Mouse (Mus musculus): ENCODE measurements around the gene Sp2. TPM values are rescaled to one million over a fixed set of nuclear protein-coding genes. Genes with fewer than 3 reads are reported as not detected.

Sp2 gene
- polyA plus RNA-seq, 1 experiment from 2014 or later = 17.9 TPM

DNA sequence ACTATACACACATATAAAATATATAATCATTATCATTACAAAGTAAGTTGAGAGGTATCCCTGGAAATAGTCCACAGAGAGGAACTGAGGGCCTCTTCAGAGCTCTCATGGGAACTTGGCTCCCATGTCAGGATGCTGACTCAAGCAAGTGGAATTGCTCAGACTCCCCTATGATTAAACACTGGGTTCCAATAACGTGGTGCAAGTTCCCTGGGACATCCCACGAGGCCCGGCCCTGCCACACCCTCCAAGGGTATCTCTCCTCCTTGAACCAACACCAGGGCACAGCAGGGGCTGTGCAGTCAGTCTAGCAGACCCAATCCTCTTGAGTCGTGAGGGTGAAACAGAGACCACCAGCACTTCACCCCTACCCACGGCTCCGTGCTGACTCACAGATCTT, 63.8 kb downstream of the Sp2 start:
- Histone ChIP-seq H3K4me1 (peaks cover 15% of the 10 kb centered on the region), H3K9ac (no peak overlapping the region)
- 47% methylated on average over 6 of the region's 6 CpGs for WGBS

DNA sequence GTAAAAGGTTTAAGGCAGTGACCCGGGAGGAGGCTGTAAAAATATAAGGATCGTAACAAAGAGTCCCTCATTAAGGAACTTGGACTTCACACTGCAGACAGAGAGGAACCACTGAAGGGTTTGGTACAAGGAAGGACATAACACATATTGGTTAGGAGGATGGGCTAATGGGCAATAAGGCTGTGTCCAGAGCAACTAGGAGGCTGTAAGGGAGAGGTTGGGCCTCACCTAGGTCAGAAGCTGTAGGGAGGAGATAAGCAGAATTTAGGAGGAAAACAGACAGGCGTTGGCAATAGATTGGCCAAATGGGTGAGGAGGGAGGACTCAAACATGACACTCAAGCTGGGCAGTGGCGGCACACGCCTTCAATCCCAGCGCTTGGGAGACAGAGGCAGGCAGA, 65.3 kb downstream of the Sp2 start:
- Histone ChIP-seq H3K27ac (replicated peaks) (no peak overlapping the region), H3K27me3 (no peaks in the 10 kb centered on the region), H3K36me3 (0 out of 2 replicates have a peak, but pooled peaks cover 9% of the 10 kb centered on the region), H3K4me2 (replicated peaks) (no peak overlapping the region), H3K4me3 (replicated peaks) (no peak overlapping the region), H3K9me3 (replicated peaks) (no peaks in the 10 kb centered on the region), H3K4me1 (peaks cover 15% of the 10 kb centered on the region), H3K9ac (no peak overlapping the region)
- ATAC-seq (ENCODE audit: insufficient number of reproducible peaks, low FRiP score, low TSS enrichment, low read depth) = no peak
- 94% methylated on average over 6 of the region's 6 CpGs for whole genome bisulfite sequencing

More for the DNA sequence above, 63.8 kb downstream of the Sp2 start:
- Histone ChIP-seq H3K36me3 (no peaks in the 10 kb centered on the region), H3K4me2 (replicated peaks) (no peak overlapping the region), H3K4me3 (replicated peaks) (no peak overlapping the region), H3K9me3 (replicated peaks) (no peaks in the 10 kb centered on the region), H3K27me3 (no peaks in the 10 kb centered on the region), H3K27ac (replicated peaks) (no peak overlapping the region)
- ATAC-seq (ENCODE audit: insufficient number of reproducible peaks, low FRiP score, low TSS enrichment, low read depth) = no peak

DNA sequence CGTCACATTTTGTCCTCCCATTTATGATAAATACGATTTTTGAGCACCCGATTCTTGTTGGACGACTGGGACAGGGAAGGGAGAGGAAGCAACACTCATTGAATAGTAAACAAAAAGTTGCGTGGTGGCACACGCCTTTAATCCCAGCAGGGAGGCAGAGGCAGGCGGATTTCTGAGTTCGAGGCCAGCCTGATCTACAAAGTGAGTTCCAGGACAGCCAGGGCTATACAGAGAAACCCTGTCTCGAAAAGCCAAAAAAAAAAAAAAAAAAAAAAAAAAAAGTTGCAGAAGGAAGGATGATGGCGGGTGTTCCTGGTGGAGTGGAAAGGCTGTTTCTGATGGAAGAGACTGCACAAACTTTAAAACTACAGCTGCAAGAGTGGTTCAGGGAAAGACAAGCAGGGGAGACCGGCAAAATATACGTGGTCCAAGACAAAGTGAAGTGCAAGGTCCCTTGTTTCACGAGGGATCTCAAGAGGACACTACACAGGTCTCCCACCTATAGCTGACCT, 65.8 kb downstream of the Sp2 start:
- H3K27me3 ChIP-seq = no peaks in the 10 kb centered on the region
- H3K36me3 ChIP-seq = peaks cover 14% of the 10 kb centered on the region; the same call in 1 of the 2 replicates
- no peaks in the 10 kb centered on the region for H3K9me3 ChIP-seq (replicated peaks)
- peak overlapping the region; percentile 84 for H3K4me3 ChIP-seq (replicated peaks)
- peak overlapping the region; percentile 49; the same call in 1 of the 2 replicates for H3K27ac ChIP-seq (replicated peaks)
- ATAC-seq (ENCODE audit: insufficient number of reproducible peaks, low FRiP score, low TSS enrichment, low read depth) = no peak
- WGBS = 29% methylated on average over 13 of the region's 13 CpGs
- no peak overlapping the region for H3K9ac ChIP-seq
- peaks cover 15% of the 10 kb centered on the region for H3K4me1 ChIP-seq
- H3K4me2 ChIP-seq (replicated peaks) = peak overlapping the region; percentile 91

DNA sequence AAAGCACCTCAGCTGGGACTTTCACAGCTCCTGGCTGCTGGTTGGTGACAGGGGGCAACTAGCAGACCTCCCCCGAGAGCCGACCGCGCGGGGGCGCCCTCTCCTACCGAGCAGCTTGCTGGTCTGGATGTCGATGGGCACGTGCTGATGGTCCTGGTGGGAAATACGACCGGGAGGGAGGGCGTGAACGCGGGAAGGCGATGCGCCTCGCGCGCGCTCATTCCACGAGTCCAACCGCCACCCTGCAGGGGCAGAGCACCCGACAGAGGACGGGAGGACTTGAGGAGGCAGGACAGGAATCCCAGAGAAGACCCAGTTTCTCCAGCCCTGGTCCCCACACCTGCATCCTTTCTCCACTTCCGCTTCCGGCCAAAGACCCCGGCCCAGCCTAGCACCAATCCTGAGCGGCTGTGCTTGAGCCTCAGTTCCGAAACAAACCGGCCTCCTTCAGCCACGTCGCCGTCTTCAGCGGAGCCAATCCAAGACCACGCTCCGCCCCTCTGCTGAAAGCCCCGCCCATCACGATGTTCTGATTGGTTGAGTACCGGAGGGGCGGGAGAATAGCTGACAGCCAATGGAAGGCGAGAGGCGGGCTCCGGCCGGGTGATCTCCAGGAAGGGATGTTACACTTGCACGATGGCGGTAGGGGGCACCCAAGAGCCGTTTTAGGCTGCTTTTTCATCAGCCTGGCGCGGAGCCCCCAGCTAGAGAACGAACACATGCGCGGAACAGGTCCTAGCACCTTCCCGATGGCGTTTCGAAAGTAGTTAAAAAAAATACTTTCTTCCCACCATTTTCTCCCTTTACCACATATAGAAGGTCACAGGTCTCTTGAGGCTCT, 66.5 kb downstream of the Sp2 start, which contains the start of gene Cdk5rap3:
TSS of gene Cdk5rap3 (minus strand) at position 453 of the 841 bp plus-strand sequence.
- Histone ChIP-seq H3K9me3 (replicated peaks) (no peaks in the 10 kb centered on the region), H3K9ac (peak within 1 kb of the TSS; percentile 66), H3K4me1 (peaks cover 15% of the 10 kb centered on the region), H3K36me3 (peaks cover 21% of the 10 kb centered on the region), H3K27ac (replicated peaks) (peak within 1 kb of the TSS; percentile 88), H3K4me2 (replicated peaks) (peak within 1 kb of the TSS; percentile 91), H3K4me3 (replicated peaks) (peak within 1 kb of the TSS; percentile 84), H3K27me3 (no peaks in the 10 kb centered on the region)
- WGBS = under 1% methylated on average over 55 of the region's 55 CpGs
- peak; percentile 97 for ATAC-seq (ENCODE audit: insufficient number of reproducible peaks, low FRiP score, low TSS enrichment, low read depth)

DNA sequence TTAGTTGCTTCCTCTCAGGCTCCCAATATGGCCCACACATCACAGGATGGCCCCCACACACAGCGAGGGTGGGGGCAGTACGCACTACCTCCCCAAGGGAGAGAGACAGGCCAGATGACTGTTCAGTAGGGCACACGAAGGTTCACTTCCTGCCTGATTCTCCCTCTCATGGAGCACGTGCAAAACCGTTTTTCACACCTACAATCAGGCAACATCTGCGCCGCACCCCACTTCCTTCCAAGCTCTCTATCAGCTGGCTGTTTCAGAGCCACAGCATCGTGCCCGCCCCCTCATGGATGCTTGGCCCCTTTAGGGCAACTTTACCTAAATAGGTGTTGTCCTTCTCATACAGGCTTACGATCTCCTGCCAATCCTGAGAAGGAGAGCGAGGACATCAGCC, 70.1 kb downstream of the Sp2 start:
- H3K4me1 ChIP-seq = peaks cover 15% of the 10 kb centered on the region
- WGBS = 78% methylated on average over 11 of the region's 11 CpGs

DNA sequence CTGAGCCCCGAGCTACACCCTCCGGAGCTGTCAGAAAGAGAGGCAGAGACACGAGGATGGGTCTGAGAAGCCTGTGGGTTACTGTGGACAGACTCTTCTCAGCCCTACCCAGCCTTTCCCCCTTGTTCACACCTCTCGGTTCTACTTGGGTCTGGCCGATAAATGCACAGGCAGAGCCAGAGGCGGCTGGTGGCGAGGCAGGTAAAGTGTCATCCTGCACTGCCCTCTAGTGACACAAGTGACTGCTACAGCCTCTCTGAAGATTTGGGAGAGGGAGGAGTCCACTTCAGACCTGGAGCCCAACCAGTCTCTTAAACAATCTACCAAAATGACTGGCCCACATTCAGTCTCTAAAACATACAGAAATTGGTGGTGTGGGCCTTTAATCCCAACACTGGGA, 72.8 kb downstream of the Sp2 start:
- Histone ChIP-seq H3K9ac (no peak overlapping the region), H3K27ac (replicated peaks) (no peak overlapping the region), H3K9me3 (replicated peaks) (no peaks in the 10 kb centered on the region), H3K36me3 (peaks cover 54% of the 10 kb centered on the region), H3K4me2 (replicated peaks) (no peak overlapping the region), H3K4me3 (replicated peaks) (no peak overlapping the region), H3K27me3 (no peaks in the 10 kb centered on the region), H3K4me1 (peaks cover 4% of the 10 kb centered on the region)
- ATAC-seq (ENCODE audit: insufficient number of reproducible peaks, low FRiP score, low TSS enrichment, low read depth) = peak; percentile 66; the same call in 1 of the 2 replicates
- WGBS = 18% methylated on average over 7 of the region's 7 CpGs

More for the DNA sequence above, 70.1 kb downstream of the Sp2 start:
- H3K4me2 ChIP-seq (replicated peaks) = no peak overlapping the region
- H3K36me3 ChIP-seq = peaks cover 46% of the 10 kb centered on the region
- H3K9ac ChIP-seq = no peak overlapping the region
- ATAC-seq (ENCODE audit: insufficient number of reproducible peaks, low FRiP score, low TSS enrichment, low read depth) = no peak
- H3K27me3 ChIP-seq = no peaks in the 10 kb centered on the region
- H3K4me3 ChIP-seq (replicated peaks) = no peak overlapping the region
- no peak overlapping the region for H3K27ac ChIP-seq (replicated peaks)
- H3K9me3 ChIP-seq (replicated peaks) = no peaks in the 10 kb centered on the region

DNA sequence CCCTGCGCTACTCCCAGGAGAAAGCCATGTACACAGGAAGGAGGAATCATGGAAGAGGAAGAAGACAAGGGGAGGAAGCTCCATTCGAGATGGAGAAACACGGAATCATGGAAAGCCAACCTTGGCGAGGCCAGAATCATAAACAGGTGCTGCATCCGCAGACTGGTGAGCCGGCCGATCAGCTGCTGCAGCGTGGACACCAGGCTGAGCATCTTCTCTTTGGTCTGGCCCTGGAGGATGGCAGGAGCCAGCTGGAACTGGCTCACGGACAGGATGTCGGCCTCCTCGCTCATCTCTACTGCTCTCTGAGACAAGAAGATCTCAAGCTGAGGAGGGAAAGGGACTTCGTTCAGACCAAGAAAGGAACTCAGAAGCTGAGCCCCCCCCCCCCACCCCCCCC, 74.2 kb downstream of the Sp2 start:
- ATAC-seq (ENCODE audit: insufficient number of reproducible peaks, low FRiP score, low TSS enrichment, low read depth) = no peak
- Histone ChIP-seq H3K27me3 (no peaks in the 10 kb centered on the region), H3K4me3 (replicated peaks) (no peak overlapping the region), H3K9me3 (replicated peaks) (no peaks in the 10 kb centered on the region), H3K36me3 (peaks cover 54% of the 10 kb centered on the region), H3K9ac (no peak overlapping the region), H3K4me1 (0 out of 2 replicates have a peak, but pooled peaks cover under 1% of the 10 kb centered on the region), H3K27ac (replicated peaks) (no peak overlapping the region), H3K4me2 (replicated peaks) (no peak overlapping the region)
- WGBS = 88% methylated on average over 12 of the region's 12 CpGs

DNA sequence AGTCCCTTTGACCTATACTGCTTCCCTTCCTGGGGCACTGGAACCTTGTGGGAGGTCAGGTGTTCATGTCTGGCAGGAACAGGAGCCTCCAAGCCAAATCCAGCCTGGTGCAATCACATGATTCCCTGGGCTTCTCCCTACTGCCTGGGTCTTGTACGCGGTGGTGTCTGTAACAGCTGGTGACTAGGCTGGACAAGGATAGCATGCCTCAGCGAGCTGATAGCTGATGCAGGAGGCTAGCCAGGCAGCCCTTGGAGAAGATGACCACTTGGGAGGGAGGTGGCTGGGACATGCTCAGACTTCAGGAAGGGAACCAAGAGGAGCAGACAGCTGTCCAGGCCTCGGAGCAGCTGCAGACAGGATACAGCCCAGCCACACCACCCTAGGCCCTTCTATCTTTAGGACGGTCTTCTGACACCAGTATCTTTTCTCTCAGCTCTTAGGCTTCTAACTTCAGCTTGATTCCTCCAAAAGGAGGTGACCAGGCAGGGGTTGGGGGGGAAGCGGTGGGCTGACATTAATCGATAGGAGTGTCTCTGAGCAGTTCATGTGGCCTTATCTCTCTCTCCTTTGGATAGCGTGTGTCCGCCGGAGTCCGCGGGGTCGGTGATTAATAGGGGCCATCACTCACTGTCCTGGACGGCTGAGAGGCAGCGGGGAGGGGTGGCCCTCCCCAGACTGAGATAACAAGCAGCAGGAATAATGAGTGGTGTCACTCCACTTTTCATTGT, 76.2 kb downstream of the Sp2 start:
- Histone ChIP-seq H3K4me2 (replicated peaks) (no peak overlapping the region), H3K36me3 (peaks cover 37% of the 10 kb centered on the region), H3K4me3 (replicated peaks) (no peak overlapping the region), H3K27me3 (no peaks in the 10 kb centered on the region), H3K9ac (no peak overlapping the region), H3K27ac (replicated peaks) (no peak overlapping the region; the same call in 1 of the 2 replicates), H3K4me1 (0 out of 2 replicates have a peak, but pooled peaks cover 10% of the 10 kb centered on the region), H3K9me3 (replicated peaks) (no peaks in the 10 kb centered on the region)
- 78% methylated on average over 15 of the region's 15 CpGs for WGBS
- ATAC-seq (ENCODE audit: insufficient number of reproducible peaks, low FRiP score, low TSS enrichment, low read depth) = no peak

Other genes with a start within 250 kb of the Sp2 start
- 22.4 and 23.8 TPM in 2 replicates for gene Snx11, start 205.4 kb downstream of the Sp2 start, polyA plus RNA-seq (2015; fragmentation: Nextera tagmentation; extraction: Ambion mirVana)
- gene Cbx1, start 193.8 kb downstream of the Sp2 start, polyA plus RNA-seq (2015; fragmentation: Nextera tagmentation; extraction: Ambion mirVana) = 93.4 and 102 TPM in 2 replicates
- 71.7 and 76.0 TPM in 2 replicates for gene Nfe2l1, start 153.0 kb downstream of the Sp2 start, polyA plus RNA-seq (2015; fragmentation: Nextera tagmentation; extraction: Ambion mirVana)
- 191 and 194 TPM in 2 replicates for gene Copz2, start 133.1 kb downstream of the Sp2 start, polyA plus RNA-seq (2015; fragmentation: Nextera tagmentation; extraction: Ambion mirVana)
- 77.7 and 82.3 TPM in 2 replicates for gene Cdk5rap3, start 66.5 kb downstream of the Sp2 start, polyA plus RNA-seq (2015; fragmentation: Nextera tagmentation; extraction: Ambion mirVana)
- 5.6 and 6.1 TPM in 2 replicates for gene Prr15l, start 54.9 kb downstream of the Sp2 start, polyA plus RNA-seq (2015; fragmentation: Nextera tagmentation; extraction: Ambion mirVana)
- gene Pnpo, start 39.0 kb downstream of the Sp2 start, polyA plus RNA-seq (2015; fragmentation: Nextera tagmentation; extraction: Ambion mirVana) = 28.2 and 30.5 TPM in 2 replicates
- gene Sp6, start 30.4 kb upstream of the Sp2 start, polyA plus RNA-seq (2015; fragmentation: Nextera tagmentation; extraction: Ambion mirVana) = 18.5 and 26.7 TPM in 2 replicates
- 22.5 and 23.9 TPM in 2 replicates for gene Scrn2, start 47.0 kb upstream of the Sp2 start, polyA plus RNA-seq (2015; fragmentation: Nextera tagmentation; extraction: Ambion mirVana)
- gene Lrrc46, start 58.4 kb upstream of the Sp2 start, polyA plus RNA-seq (2015; fragmentation: Nextera tagmentation; extraction: Ambion mirVana) = 9.5 and 21.4 TPM in 2 replicates
- gene Mrpl10, start 58.6 kb upstream of the Sp2 start, polyA plus RNA-seq (2015; fragmentation: Nextera tagmentation; extraction: Ambion mirVana) = 77.9 and 80.4 TPM in 2 replicates
- gene Osbpl7, start 67.7 kb upstream of the Sp2 start, polyA plus RNA-seq (2015; fragmentation: Nextera tagmentation; extraction: Ambion mirVana) = 10.4 and 10.8 TPM in 2 replicates
- gene Tbx21, start 132.4 kb upstream of the Sp2 start, polyA plus RNA-seq (2015; fragmentation: Nextera tagmentation; extraction: Ambion mirVana) = 0.07 and 0.15 TPM in 2 replicates
- 8.9 and 9.5 TPM in 2 replicates for gene Tbkbp1, start 168.5 kb upstream of the Sp2 start, polyA plus RNA-seq (2015; fragmentation: Nextera tagmentation; extraction: Ambion mirVana)
- gene Kpnb1, start 204.9 kb upstream of the Sp2 start, polyA plus RNA-seq (2015; fragmentation: Nextera tagmentation; extraction: Ambion mirVana) = 43.8 and 49.9 TPM in 2 replicates